Mouse (Mus musculus): ENCODE results near the gene Cnot1.

Gene Cnot1

DNA sequence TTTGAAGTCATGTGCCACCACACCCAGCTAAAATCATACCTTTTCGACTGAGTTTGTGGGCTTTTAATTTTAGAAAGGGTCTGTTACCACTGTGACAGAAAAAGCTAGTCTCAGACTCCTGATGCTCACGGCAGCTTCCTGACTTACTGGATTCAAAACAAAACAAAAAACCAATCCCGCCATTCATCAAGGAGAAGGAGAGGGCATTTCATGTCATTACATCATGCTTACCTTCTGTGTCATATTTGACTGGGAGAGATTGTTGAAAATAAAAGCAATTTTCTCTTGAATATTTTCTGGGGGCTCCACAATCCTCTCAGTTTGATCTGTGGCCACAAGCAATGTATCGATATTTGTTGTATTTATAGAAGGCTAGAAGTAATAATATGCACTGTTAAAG is 59.2 kb downstream of the Cnot1 start:
- in situ Hi-C loops (cut with MboI, MseI) = no loop called here

DNA sequence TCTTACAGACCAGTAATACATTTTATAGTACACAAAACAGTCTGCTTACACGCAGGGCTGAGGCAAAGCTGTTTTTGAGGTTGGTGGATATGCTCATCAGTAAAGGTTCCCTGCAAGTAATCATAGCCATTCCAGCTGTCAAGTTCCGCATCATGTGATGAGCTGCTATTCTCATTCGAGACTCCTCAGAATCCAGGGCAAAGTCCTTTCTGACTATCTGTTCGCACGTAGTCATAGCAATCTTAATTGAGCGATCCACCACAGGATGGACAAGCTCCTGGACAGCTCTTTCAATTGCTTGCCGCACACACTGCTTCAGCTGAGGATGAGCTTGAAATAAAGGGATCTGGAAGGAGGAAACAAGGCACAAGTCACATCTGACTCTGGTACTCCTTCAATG is 65.5 kb downstream of the Cnot1 start:
- in situ Hi-C loops (cut with MboI, MseI) = no loop called here

DNA sequence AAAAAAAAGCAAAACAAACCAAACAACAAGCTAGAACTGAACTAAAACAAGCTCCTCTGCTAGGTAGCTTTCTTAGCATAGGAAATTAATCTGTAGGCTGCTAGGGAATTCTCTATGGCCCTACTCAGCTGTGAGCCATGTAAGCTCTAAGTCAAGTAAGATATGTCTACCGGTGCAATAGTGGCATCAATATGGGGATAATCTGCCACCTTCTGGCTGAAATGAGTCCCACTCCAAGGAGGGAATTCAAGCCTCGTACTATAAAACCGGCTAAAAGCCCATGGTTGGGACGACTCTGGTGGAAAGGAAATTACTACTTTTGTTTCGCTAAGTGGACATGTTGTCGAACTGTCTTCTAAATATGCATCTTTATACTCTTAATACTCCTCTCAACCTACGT is 68.7 kb downstream of the Cnot1 start:
- in situ Hi-C loops (cut with MboI, MseI) = loop anchor here (10.0 kb wide), 1 partner anchor 284 kb away; no protein-coding TSS in a partner anchor

DNA sequence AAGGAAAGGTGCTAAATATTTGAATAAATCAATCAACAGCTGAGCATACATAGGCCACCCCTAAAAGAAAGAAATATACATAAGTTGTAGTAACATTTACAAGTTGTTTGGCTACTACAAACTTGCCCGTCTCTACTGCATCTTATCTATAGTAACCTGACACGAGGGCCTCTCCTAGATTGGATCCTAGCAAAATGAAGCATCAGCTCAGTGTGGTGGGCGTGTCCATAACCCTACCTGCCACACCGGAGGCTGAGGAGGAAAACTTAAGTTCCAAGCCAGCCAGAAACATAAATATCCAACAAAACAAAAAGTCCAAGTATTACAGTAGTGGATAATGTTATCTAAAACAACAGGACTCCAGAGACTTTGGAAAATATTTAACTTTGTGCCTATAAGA is 79.6 kb downstream of the Cnot1 start:
- in situ Hi-C loops (cut with MboI, MseI) = no loop called here

DNA sequence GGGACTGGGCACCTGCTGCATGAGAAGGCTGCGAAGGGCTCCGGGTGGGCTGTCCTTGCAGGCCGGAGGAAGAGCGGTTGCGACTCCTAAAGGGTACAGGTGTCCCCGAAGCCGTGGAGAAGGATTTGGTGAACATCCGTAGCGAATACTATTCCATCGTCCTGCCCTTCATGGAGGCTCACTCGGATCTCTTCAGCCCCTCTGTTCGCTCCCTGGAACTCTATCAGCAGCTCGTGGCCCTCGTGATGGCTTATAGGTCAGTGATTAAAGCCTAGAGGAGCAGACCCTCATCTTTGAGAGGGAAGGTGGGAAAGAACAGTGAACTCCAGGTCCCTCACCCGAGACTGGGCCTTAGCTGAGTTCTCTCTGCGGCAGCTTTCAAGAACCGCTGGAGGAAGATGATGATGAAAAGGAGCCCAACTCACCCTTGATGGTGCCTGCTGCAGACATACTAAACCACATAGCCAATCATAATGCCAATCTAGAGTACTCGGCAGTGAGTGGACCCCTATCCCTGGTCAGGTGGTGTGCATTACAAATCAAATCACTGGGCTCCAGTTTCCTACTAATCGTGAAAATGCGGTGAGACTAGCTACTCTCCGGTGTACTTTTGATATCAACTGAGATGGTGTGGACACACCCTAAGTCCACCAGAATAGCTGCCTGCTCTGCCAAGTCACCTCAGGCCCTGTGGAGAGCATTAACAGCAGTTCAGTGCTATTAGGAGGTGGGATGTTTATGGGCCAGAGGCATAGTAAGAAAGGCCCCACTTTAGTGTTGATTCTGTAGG is 90.5 kb downstream of the Cnot1 start:
- in situ Hi-C loops (cut with MboI, MseI) = no loop called here

DNA sequence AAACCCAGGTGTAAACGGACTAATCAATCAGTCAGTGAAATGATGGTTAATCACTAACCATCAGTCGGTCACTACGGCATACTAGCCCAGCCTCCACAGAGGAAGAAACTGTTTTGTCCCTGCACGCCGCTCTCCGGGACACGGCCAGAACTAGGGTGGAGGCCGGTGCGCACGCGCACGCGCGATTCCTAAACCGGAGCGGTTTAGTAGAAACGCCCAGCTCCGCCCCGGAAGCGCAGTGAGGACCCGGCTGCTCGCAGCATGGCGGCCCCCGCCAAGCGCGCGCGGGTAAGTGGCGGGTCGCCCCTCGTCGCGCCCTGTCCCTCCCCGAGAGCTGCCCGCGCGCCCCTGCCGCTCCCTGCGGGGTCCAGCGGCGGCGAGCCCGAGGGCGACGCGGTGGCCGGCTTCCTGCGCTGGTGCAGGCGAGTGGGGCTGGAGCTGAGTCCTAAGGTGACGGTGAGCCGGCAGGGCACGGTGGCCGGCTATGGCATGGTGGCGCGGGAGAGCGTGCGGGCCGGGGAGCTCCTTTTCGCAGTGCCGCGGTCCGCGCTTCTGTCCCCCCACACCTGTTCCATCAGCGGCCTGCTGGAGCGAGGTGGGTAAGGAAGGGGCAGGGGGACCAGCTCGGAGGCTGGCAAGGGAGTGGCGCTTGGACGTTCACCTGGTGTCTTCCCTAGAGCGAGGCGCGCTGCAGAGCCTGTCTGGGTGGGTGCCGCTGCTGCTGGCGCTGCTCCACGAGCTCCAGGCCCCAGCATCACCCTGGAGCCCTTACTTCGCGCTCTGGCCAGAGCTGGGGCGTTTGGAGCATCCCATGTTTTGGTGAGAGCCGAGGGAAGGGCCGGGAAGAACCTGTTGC is 91.4 kb downstream of the Cnot1 start, which contains the start of gene Setd6:
Gene Setd6, plus strand, starts transcription at position 206 of the 856 bp plus-strand sequence.
- in situ Hi-C loops (cut with MboI, MseI) = no loop called here

DNA sequence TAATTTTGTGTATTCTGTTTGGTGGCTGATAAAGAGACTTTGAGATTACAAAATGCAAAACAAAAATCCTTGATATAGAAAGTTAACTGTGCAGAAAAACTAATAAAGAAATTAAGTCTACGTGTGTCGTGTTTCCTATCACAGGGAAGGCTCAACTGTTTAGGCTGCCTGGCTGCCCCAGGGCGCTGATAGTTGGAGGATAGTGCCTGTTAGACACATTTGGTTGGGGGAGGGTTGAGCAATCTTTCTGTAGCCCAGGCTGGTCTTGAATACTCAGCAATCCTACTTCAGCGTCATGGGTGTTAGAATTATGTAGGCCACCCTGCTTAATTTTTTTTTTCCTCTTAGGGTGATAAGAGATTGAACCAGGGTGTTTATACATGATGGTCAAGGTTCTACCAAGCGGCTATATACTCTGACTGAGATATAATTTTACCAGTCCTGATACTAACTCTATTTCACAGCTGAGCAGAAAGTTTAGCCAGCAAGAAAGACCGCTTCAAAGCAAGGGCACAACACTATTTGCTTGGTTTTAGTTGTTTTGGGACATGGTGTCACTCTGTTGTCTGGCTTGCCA is 92.3 kb downstream of the Cnot1 start:
- in situ Hi-C loops (cut with MboI, MseI) = no loop called here

DNA sequence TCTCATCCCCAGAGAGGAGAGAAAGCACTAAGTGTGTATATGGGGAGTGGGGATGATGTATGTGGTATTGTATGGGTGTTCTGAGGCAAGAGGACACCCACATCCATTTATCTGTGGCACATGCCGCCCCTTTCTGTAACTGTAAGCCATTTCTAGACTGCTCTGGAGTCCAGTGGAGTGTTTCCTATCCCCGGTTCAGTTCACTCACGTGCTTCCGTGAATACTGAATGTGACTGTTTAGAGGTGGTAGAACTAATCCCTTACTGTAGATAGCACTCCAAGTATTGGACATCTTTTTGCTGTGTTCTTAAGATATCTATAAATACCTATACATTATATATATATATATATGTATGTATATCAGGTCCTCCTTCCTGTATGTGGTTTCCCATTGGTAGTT is 92.9 kb downstream of the Cnot1 start:
- in situ Hi-C loops (cut with MboI, MseI) = no loop called here

DNA sequence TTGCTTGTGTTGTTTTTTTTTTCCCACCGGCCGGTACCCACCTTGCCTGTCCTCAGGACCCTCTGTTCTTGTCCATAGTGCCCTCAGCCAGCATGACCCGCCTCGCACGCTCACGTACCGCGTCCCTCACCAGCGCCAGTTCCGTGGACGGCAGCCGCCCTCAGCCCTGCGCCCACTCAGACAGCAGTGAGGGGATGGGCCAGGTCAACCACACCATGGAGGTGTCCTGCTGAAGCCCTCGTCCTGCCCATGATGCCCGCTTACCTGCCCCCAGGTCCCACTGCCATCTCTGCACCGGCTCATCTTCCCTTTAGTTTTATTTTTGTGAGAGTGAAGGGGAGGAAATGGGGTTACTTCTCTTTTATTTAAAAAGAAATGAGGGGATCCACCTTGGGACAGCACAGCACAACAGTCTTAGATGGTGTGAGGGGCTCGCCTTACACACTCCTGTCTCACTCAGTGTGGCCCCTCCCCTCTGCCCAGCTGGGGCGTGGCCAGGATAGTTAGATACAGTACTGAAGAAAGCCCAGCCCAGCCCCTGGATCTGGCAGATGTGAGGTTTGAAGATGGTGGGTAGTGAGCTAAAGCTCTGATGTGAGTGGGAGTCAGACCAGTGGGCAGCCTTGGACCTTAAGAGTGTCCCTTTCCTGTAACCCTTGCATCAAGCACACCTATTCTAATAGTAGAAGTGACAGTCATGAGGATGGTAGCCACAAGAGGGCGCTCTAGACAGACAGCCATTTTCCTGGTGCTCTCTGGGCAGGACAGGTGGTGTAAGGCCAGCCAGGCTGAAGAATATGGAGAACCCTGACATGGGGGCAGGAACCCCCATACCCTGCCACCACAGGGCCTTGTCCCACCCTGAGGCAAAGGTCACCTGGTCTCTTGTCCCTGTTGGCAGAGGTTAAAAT is 93.9 kb downstream of the Cnot1 start:
- in situ Hi-C loops (cut with MboI, MseI) = no loop called here

DNA sequence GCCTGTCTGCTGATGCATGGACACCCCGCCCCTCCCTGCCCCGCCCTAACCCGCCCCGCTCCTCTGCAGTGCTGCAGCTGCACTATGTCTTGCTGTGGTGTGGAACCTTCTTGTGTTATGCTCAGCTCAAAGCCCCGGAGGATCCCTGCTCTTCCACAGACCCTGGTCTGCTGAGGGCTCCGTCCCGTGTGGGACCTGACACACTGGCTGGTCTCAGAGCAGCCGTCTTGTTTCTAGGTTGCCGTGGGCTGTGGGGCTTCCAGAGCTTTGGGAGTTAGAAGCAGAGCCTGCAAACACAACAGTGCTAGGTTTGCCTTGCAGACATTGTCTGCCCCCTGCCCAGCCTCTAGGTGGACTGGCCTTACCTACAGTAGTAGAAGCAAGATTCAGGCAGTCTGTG is 94.9 kb downstream of the Cnot1 start:
- in situ Hi-C loops (cut with MboI, MseI) = no loop called here

DNA sequence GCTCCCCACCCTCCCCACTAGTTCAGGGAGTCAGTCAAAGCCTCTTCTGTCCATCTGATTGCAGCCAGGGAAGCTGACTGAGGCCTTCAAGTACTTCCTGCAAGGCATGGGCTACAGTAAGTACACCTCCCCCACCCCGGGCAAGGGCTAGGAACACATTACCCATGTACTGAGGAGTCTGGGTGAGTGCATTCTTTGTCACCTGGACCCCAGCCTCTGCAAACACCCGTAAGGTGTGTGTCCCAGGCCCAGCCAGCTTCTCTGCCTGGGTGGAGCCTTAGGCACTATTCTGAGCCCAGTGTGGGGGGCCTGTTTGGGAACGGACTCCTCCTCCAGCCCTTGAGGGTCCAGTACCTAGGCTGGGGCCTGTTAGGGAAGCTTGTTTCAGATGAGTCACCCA is 96.2 kb downstream of the Cnot1 start:
- in situ Hi-C loops (cut with MboI, MseI) = no loop called here

DNA sequence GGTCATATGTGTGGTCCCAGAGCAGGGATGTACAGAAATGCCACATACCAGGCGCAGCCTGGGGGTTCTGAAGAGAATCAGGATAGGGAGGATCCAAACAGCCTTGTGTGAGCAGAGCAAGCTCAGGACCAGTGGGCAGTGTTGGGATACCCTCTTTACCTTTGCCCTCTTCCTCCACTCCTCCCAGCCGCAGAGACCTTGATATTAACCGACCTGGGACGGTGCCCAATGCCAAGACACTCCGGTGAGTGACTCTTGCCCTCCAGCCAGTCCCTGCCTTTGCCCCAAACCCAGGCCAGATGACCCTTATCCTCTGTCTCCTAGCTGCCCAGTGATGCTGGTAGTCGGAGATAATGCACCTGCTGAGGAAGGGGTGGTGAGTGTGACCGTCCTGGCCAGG is 97.7 kb downstream of the Cnot1 start:
- in situ Hi-C loops (cut with MboI, MseI) = no loop called here

DNA sequence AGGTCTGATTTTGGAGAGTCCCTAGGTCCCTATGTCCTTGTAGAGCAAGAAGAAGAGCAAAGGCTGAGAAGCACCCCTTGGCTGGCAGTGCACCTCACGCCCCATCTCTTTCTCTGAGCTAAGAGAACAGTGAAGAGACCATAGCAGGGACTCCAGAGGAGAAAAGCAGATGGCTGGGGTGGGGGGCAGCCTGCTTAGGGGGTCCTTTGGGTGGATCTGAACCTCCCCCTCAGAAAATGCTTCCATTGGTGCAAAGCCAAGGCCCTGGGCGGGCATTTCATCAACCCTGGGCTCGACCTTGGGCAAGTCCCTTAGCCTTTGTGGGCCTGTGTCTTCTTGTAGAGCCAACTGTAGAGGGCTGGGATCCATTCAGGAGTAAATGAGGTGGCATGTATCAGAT is 102.7 kb downstream of the Cnot1 start:
- in situ Hi-C loops (cut with MboI, MseI) = no loop called here

DNA sequence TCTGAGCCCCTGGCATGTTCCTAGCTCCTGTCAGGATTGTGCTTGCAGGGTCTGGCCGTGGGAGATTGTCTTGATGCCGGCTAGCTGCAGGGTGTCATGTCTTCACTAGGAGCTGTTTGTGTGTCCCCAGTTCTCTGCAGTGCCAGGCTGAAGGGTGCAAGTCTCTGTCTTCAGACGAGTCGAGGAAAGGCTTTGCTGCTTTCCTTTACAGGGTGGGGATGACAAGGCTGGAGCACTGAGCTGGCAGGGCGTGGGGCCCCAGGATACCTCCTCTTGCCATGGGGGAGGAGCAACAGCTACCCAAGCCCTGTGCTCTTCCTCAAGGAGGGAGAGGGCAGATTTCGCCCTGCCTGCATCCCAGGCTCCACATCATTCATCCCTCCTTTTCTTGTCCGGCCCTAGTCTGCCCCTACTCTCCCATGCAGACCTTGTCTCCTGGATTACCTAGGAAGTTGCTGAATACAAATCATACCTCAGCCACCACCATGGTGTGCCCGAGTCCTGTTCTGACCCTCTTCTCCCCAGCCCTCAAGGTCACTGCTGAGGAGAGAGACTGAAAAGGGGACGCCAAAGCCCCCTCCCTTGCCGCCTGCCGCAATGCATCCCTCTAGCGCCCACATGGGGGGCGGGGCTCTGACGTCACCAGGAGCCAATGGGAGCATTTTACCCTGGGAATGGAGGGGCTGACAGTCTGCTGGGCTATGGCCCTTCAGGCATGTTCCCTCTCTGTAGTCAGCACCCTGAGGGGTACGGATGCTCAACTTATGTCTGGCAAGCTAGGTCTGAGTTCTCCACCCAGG is 103.6 kb downstream of the Cnot1 start:
- in situ Hi-C loops (cut with MboI, MseI) = no loop called here

DNA sequence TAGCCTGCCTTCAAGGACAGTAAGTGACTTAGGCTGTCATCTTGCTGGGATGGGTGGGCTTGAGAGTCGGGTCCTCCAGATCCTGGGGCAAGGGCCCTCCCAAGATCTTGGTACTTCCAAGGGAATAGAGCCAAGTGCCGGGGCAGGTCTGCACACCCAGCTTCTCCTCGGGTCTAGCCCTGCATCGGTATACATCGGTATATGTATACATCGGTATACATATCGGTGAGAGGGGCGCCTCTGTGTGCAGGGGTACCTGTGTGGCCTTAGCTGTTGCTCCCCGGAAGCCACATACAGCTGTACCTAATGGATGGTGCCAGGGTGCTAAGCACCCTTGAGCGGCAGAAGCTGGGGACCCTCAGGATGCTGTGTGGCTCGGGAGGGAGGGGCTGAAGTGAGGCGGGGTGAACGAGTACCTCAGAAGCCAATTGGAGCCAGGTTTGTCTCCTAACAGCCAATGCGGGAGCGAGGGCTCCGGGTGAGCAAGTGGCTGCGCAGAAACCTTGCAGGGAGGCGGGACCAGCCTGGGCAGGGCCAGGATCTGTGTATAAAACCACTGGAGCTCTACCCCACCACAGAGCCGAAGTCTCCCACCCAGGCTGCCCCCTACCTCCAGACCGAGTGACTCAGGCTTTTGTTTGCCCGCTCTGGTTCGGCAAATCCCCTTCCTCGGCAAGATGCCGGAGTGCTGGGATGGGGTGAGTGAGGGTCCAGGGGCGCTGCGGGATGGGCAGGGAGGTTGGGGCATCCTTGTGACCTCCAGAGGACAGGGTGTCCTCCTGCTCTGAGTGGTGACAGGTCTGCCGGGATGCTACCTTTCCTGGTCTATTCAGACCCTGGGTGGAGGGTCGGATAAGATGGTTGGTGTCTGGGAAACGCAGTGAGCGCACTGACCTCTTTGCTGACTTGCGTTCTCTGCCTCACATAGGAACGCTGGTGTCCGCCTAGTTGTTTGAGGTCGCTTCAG is 104.5 kb downstream of the Cnot1 start:
- in situ Hi-C loops (cut with MboI, MseI) = no loop called here

DNA sequence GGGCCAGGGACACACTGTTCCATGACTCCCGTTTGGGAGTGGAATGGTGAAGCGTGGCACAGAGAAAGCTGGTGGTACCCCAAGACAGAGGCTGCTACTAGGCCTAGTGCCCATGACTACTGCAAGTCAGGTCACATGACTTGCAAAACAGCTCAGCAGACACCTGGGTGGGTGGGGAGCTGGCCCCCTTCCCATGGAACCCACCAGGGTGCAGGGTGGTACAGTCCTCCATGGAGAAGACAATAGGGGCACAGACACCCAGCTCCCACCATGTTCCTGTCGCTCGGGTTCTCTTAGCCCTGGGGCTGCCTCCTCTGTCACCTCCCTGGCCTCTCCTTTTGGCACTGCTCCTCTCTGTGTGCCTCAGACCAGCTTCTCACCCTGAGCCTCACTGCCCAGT is 105.5 kb downstream of the Cnot1 start:
- in situ Hi-C loops (cut with MboI, MseI) = no loop called here

DNA sequence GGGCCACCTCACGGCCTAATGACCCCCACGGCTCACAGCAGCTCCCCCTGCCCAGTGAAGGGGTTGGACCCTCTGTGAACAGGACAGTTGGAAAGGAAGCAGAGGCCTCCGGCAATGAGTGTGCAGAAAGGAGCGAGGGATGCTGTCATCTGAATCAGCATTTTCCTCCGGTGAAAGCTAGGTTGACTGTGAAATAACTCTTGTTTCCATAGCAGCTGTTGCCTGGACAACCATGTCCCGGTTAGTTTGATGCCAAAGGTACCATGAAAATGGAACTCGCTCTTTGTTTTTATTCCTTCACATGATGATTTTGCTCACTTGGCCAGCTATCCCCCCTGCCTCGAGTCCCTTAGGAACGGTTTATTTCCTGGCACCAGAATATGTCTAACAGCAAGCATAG is 107.0 kb downstream of the Cnot1 start:
- in situ Hi-C loops (cut with MboI, MseI) = no loop called here

DNA sequence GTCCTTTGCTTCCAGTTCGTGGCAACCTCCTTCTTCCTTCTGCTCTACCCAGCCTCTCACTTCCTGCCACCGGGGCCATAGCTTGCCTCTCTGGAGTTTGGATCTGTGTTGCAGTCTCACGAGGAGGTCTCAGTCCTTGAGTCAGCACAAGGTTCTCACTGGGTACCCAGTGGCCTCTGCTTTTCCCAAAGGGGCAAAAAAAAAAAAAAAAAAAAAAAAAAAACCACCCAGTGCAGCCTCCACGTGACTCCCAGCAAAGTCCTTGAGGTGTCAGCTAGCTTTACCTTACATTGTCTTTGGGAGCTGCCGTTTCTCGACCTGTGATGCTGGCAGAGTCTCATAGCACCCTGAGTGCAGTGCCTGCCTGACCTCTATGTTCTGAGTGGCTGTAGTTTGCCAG is 109.1 kb downstream of the Cnot1 start:
- in situ Hi-C loops (cut with MboI, MseI) = loop anchor here (5.0 kb wide), 1 partner anchor 101 kb away; no protein-coding TSS in a partner anchor

DNA sequence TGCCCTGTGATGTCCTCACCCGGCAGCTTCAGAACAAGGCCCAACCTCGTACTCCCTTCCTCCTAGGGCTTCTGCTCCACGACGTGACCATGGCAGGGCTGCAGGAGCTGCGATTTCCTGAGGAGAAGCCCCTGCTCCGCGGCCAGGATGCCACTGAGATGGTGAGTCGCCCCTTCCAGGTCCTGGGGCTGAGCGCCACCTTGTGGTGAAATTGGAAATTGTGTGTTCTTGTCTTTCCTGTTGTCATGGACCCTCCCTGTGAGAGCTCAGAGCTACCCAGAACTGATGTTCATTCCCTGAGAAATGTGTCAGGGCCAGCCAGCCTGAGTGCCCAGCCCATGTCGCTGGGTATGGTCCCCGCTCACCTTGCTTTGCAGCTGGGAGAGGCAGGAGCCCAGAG is 110.1 kb downstream of the Cnot1 start:
- in situ Hi-C loops (cut with MboI, MseI) = loop anchor here (5.0 kb wide), 1 partner anchor 100 kb away; no protein-coding TSS in a partner anchor
